Mouse (Mus musculus) lung, postnatal 4 days (tissue): Measurements from ENCODE around the gene Tspan1.
A peak's percentile ranks its signal among the peaks of the same experiment; 100 is the strongest.

Experiments used
- DNase-seq, 2 experiments: peaks; one replicate each; pipeline ENCODE4 v3.0.0; 2021

The Tspan1 gene

GRCm38 (mm10) chr4:116123602-116124519, 43.5 kb downstream of the Tspan1 start, which contains the start of the genes Rad54l and Pomgnt1:
Gene Rad54l, minus strand, starts transcription at chr4:116123690.
Gene Pomgnt1, plus strand, starts transcription at chr4:116123840.
- DNase-seq, result peak; percentile 88 to 91

DNA sequence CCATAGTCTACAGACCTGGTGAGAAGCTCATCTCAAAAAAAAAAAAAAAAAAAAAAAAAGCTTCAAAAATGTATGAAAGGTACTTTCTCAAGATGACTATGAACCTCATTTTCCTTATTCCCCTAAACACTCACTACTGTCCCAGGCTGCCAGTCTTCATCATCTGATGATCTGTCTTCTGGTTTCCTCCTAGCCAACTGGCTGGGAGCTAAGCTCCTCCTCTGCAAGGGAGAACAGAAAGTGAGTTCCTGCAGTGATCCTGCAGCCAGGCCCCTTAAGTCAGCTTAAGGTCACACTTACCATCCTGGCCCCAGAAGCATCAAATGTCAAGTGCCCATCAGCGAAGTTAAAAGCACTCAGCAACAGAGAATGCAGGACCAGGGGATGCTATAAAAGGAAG, 44.6 kb downstream of the Tspan1 start:
- DNase-seq, result no peak
